11 mouse cellular contexts compared by ENCODE assay signal in genomic region chr10:39558492-39559005, GRCm38 (mm10). TPM values are rescaled to one million over a fixed set of nuclear protein-coding genes. Genes with fewer than 3 reads are reported as not detected.
DNase-seq lines count a peak whose midpoint lies in the region; ATAC-seq and TF ChIP-seq lines count a peak whose summit lies in the region.
"Had no signal": no experiment of that assay in that cellular context is flagged by ENCODE, and none has a peak within 500 bp of the region (broad histone marks: within the 10 kb centered on the region; RNA-seq: fewer than 3 reads in every experiment).

No protein-coding gene starts in this region.

- H3K27ac ChIP-seq in heart, adult 2 months, result peak overlapping the region; percentile 49
- peak overlapping the region; percentile 86 for H3K27ac ChIP-seq in testis, adult 2 months (ENCODE audit: control insufficient read depth, insufficient read depth, low read depth, low read length)
- H3K27ac ChIP-seq in midbrain, embryonic 11.5 days (ENCODE audit: low read depth, low read length), result peak overlapping the region; percentile 16; the same call in 1 of the 2 replicates
- H3K27ac ChIP-seq: liver, embryonic 14.5 days had no signal

- H3K4me1 ChIP-seq in heart, adult 2 months (ENCODE audit: control insufficient read depth, insufficient read depth, low read length), result peaks cover 19% of the 10 kb centered on the region
- peaks cover 13% of the 10 kb centered on the region for H3K4me1 ChIP-seq in testis, adult 2 months (ENCODE audit: control insufficient read depth, insufficient read depth, low read length)
- peaks cover 28% of the 10 kb centered on the region for H3K4me1 ChIP-seq in midbrain, embryonic 11.5 days (ENCODE audit: control insufficient read depth, insufficient read depth, low read length)

- no peak overlapping the region for H3K9ac ChIP-seq in heart, adult 2 months (ENCODE audit: low read depth, low read length)
- peak overlapping the region; percentile 30; the same call in 1 of the 2 replicates for H3K9ac ChIP-seq in midbrain, embryonic 11.5 days (ENCODE audit: low read length)
- H3K9ac ChIP-seq: liver, embryonic 14.5 days had no signal

- no peaks in the 10 kb centered on the region for H3K9me3 ChIP-seq in midbrain, embryonic 11.5 days (ENCODE audit: control insufficient read depth, low read length)

- H3K4me3 ChIP-seq in heart, adult 2 months, result no peak overlapping the region
- no peak overlapping the region for H3K4me3 ChIP-seq in testis, adult 2 months (ENCODE audit: control insufficient read depth, low read depth, low read length)
- H3K4me3 ChIP-seq in midbrain, embryonic 11.5 days (ENCODE audit: low read depth, low read length), result no peak overlapping the region

- intact Hi-C loops in heart, adult 2 months (cut with DNase I), result loop anchor here (5.0 kb wide), 1 partner anchor 174 kb away; the partner anchor contains the start of gene Rev3l
- intact Hi-C loops in heart, postnatal 10 days (cut with DNase I), result loop anchor here (5.0 kb wide), 2 partner anchors 54 to 174 kb away; partner anchors contain the start of genes Rev3l and Traf3ip2
- intact Hi-C loops in left cerebral cortex, postnatal 14 days (cut with DNase I), result no loop called here

- no peaks in the 10 kb centered on the region for H3K27me3 ChIP-seq in heart, adult 2 months (ENCODE audit: control insufficient read depth, insufficient read depth, low read length)
- no peaks in the 10 kb centered on the region for H3K27me3 ChIP-seq in testis, adult 2 months (ENCODE audit: control insufficient read depth, insufficient read depth, low read length)
- H3K27me3 ChIP-seq in midbrain, embryonic 11.5 days (ENCODE audit: control insufficient read depth, insufficient read depth, low read length), result no peaks in the 10 kb centered on the region

- no peak for TF ChIP-seq POLR2A in heart, adult 2 months (IDR thresholded peaks at IDR 0.05; ENCODE audit: insufficient read depth, low read depth, low read length)
- no peak for TF ChIP-seq POLR2A in testis, adult 2 months (IDR thresholded peaks at IDR 0.05; ENCODE audit: control insufficient read depth, low read depth, low read length)

- no peak for TF ChIP-seq EP300 in heart, adult 2 months (IDR thresholded peaks at IDR 0.05; ENCODE audit: insufficient read depth, low read depth, low read length)

- peaks cover 7% of the 10 kb centered on the region for H3K36me3 ChIP-seq in heart, adult 2 months (ENCODE audit: control insufficient read depth, insufficient read depth, low read length)
- no peaks in the 10 kb centered on the region for H3K36me3 ChIP-seq in testis, adult 2 months (ENCODE audit: control insufficient read depth, insufficient read depth, low read length)
- H3K36me3 ChIP-seq in midbrain, embryonic 11.5 days (ENCODE audit: control insufficient read depth, insufficient read depth, low read length), result no peaks in the 10 kb centered on the region

- DNase-seq in heart, adult 2 months, result no peak
- no peak for DNase-seq in heart, postnatal 10 days
- no peak for DNase-seq in testis, postnatal 10 days (ENCODE audit: low spot score)
- no peak for DNase-seq in midbrain, embryonic 11.5 days (ENCODE audit: low spot score, missing footprints)
- no peak for DNase-seq in urinary bladder, postnatal 25 days (ENCODE audit: low spot score)
- DNase-seq in left cerebral cortex, postnatal 14 days (ENCODE audit: low spot score in 2 of 2), result no peak
- no peak for DNase-seq in MN1 (ENCODE audit: low spot score)
- DNase-seq: layer of hippocampus, adult 9-11 months; spleen, adult 18-20 months had no signal

- TF ChIP-seq CTCF in heart, adult 2 months (IDR thresholded peaks at IDR 0.05), result no peak
- no peak for TF ChIP-seq CTCF in testis, adult 2 months (IDR thresholded peaks at IDR 0.05; ENCODE audit: control insufficient read depth, insufficient read depth, insufficient replicate concordance, low read depth, low read length)

- H3K4me2 ChIP-seq in midbrain, embryonic 11.5 days, result no peak overlapping the region

- WGBS in heart, adult 2 months, result 60% methylated on average over 5 of the region's 5 CpGs
- WGBS in midbrain, embryonic 11.5 days, result 53% methylated on average over 5 of the region's 5 CpGs

- H3K79me2 ChIP-seq in heart, adult 2 months (replicated peaks; ENCODE audit: control insufficient read depth, insufficient read depth, low read length), result no peaks in the 10 kb centered on the region

- ATAC-seq in midbrain, embryonic 11.5 days (ENCODE audit: low FRiP score), result peak; percentile 20; the same call in 1 of the 2 replicates

RNA-seq across cellular contexts. Expression of gene Traf3ip2, which starts 54.2 kb away (rescaled TPM):
- 1 to 10 TPM; 5.0 to 6.5 TPM for total RNA-seq in heart, adult 2 months (2021)
- polyA plus RNA-seq in heart, adult 2 months (2012; rRNA removed), result 7.1 and 7.8 TPM in 2 replicates
- total RNA-seq in heart, postnatal 10 days (2021), result 1 to 10 TPM; 6.4 to 9.3 TPM
- polyA plus RNA-seq in testis, adult 2 months (2012; rRNA removed), result 1.1 and 2.6 TPM in 2 replicates
- 3.9 TPM in 2 replicates for polyA plus RNA-seq in midbrain, embryonic 11.5 days (2014; fragmentation: Nextera tagmentation; extraction: Ambion mirVana)
- 1 to 10 TPM in 1 of 2 experiments, under 1 TPM in 1; 0.94 to 1.1 TPM for total RNA-seq in left cerebral cortex, postnatal 14 days (2021)

Comparison
In these comparisons a context has a peak if more than half of its experiments do, and no peak if none do; other contexts are left out.
1. H3K27ac ChIP-seq: peak in every context shown above with its lines; median percentile 86 in testis, adult 2 months; 49 in heart, adult 2 months; 16 in midbrain, embryonic 11.5 days.